Mouse (Mus musculus) ES-Bruce4 (cell line): ENCODE results near the gene Kyat3. TPM values are rescaled to one million over a fixed set of nuclear protein-coding genes. Genes with fewer than 3 reads are reported as not detected.

Experiments used
- H3K27ac ChIP-seq: 2 replicates; pipeline ENCODE4 v1.5.1; 2012; ENCODE audit warnings: low read length, inconsistent platforms; ENCODE audit not compliant: insufficient read depth
- H3K27me3 ChIP-seq: 2 replicates; pipeline ENCODE4 v1.6.1; 2012; ENCODE audit warnings: mild to moderate bottlenecking, low read length, inconsistent platforms; ENCODE audit not compliant: control insufficient read depth, poor library complexity, insufficient read depth, severe bottlenecking
- H3K36me3 ChIP-seq: 2 replicates; pipeline ENCODE4 v1.6.1; 2012; ENCODE audit warnings: inconsistent platforms, mild to moderate bottlenecking, low read length, moderate library complexity; ENCODE audit not compliant: control insufficient read depth, poor library complexity, insufficient read depth, severe bottlenecking
- H3K4me1 ChIP-seq: one replicate; pipeline ENCODE4 v1.8.1; 2011; ENCODE audit warnings: low read length; ENCODE audit not compliant: control insufficient read depth, insufficient read depth
- H3K4me3 ChIP-seq: 2 replicates; pipeline ENCODE4 v1.5.1; 2011; ENCODE audit warnings: low read depth, mild to moderate bottlenecking, low read length
- H3K9ac ChIP-seq: 2 replicates; pipeline ENCODE4 v1.6.1; 2012; ENCODE audit warnings: low read depth, mild to moderate bottlenecking, inconsistent platforms; ENCODE audit not compliant: poor library complexity, severe bottlenecking
- H3K9me3 ChIP-seq: replicated peaks from 2 replicates; pipeline ENCODE4 v1.6.1; 2012; ENCODE audit warnings: mild to moderate bottlenecking, low read length, inconsistent platforms; ENCODE audit not compliant: control insufficient read depth, poor library complexity, insufficient read depth, severe bottlenecking
- CTCF ChIP-seq: IDR thresholded peaks from one replicate; pipeline ENCODE4 v1.8.1; 2011; ENCODE audit warnings: low read depth, low read length
- EP300 ChIP-seq: IDR thresholded peaks from 2 replicates; pipeline ENCODE4 v1.6.1; 2011; ENCODE audit warnings: low read depth, low read length; ENCODE audit not compliant: insufficient read depth
- POLR2A ChIP-seq: IDR thresholded peaks from one replicate; pipeline ENCODE4 v1.8.1; 2011; ENCODE audit warnings: low read length; ENCODE audit not compliant: insufficient read depth
- polyA plus RNA-seq: library from polyadenylated mRNA; stranded (reverse); fragments of >200 nt; gene quantifications from 2 replicates; pipeline ENCODE4 v1.2.4, GENCODE M21; 2011; ENCODE audit warnings: low read depth; ENCODE audit not compliant: missing spikeins, insufficient read depth, insufficient read length

The Kyat3 gene
- polyA plus RNA-seq, result 7.9 and 14.4 TPM in 2 replicates

GRCm38 (mm10) chr3:142700442-142701322 lies at the start of gene Kyat3:
Kyat3 (plus strand) TSS chr3:142701051.
- H3K36me3 ChIP-seq, result no peaks in the 10 kb centered on the region
- peak within 1 kb of the TSS; percentile 65 for H3K4me3 ChIP-seq
- no peaks in the 10 kb centered on the region for H3K27me3 ChIP-seq
- no peaks in the 10 kb centered on the region for H3K9me3 ChIP-seq
- H3K27ac ChIP-seq, result no peak within 1 kb of the TSS
- H3K9ac ChIP-seq, result peak within 1 kb of the TSS; percentile 50
- no peaks in the 10 kb centered on the region for H3K4me1 ChIP-seq
- TF ChIP-seq CTCF (peak; percentile 38), POLR2A (peak; percentile 28), EP300 (0 out of 2 replicates have a peak, but pooled peaks have one; percentile 50)

DNA sequence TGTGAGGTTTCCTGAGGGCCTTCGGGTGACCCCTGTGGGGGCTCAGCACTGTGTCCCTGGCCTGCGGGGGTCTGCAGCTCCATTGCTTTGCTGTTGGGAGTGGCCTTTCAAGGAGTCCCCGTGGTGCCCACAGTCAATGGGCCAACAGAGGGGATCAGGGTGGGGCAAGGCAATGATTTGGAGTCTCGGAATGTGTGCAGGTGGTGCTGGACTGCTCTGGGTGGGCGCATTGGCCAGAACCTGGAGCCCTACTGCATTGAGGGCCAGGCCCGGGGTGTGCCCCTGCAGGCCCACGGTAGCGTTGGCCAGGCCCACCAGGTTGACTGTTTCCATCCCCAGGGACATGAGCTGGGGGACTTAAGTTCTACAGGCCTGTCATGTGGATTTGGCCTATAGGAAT lies 36.1 kb upstream of the Kyat3 start:
- no peaks in the 10 kb centered on the region for H3K9me3 ChIP-seq
- no peak overlapping the region for H3K9ac ChIP-seq
- H3K4me3 ChIP-seq, result no peak overlapping the region
- H3K36me3 ChIP-seq, result no peaks in the 10 kb centered on the region
- no peak for TF ChIP-seq EP300
- no peak for TF ChIP-seq POLR2A
- TF ChIP-seq CTCF, result no peak
- H3K27me3 ChIP-seq, result no peaks in the 10 kb centered on the region
- no peaks in the 10 kb centered on the region for H3K4me1 ChIP-seq
- H3K27ac ChIP-seq, result no peak overlapping the region

DNA sequence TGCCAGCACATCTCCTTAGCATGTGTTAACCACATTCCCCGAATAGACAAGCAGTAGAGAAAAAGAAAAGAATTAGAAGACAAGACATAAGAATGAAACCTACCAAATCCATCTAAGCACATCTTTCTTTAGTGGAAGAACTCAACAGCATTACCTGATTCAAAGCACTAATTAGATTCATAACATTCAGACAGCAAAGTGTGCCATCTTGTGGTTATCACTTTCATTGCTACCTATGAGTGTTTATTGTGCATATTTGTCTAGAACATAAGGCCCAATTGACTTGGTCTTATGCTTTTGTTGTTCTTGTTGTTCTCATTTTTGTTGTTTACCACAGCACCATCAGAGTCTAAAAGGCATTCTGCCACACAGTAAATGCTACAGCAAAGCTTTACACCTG lies 26.2 kb upstream of the Kyat3 start:
- Histone ChIP-seq H3K27ac (no peak overlapping the region), H3K27me3 (no peaks in the 10 kb centered on the region), H3K9ac (no peak overlapping the region), H3K4me3 (no peak overlapping the region), H3K36me3 (no peaks in the 10 kb centered on the region), H3K9me3 (peaks cover 8% of the 10 kb centered on the region), H3K4me1 (no peaks in the 10 kb centered on the region)
- TF ChIP-seq EP300 (no peak), CTCF (no peak)

DNA sequence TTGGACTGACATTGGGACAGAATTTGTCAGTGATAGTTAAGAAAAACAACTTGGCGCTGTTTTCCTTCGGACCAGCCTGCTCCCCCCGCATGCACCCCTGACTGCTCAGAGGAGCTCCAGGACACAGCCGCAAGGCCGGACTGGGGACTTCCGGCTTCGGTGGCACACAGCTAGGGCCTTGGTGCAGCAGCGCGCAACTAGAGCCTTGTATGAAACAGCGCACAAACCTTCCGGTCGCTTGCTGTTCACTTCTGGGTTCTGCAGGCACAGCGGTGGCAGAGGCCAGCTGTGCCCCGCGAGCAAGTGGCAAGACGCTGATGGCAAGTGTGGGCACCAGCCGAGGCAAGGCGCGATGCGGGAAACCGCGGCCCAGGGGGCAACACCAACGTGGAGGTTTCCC lies 12.9 kb upstream of the Kyat3 start:
- H3K27ac ChIP-seq, result no peak overlapping the region
- H3K4me1 ChIP-seq, result no peaks in the 10 kb centered on the region
- peaks cover 12% of the 10 kb centered on the region for H3K9me3 ChIP-seq
- H3K4me3 ChIP-seq, result peak overlapping the region; percentile 60
- no peaks in the 10 kb centered on the region for H3K27me3 ChIP-seq
- H3K9ac ChIP-seq, result peak overlapping the region; percentile 19
- TF ChIP-seq EP300 (no peak), POLR2A (no peak), CTCF (no peak)
- H3K36me3 ChIP-seq, result no peaks in the 10 kb centered on the region

DNA sequence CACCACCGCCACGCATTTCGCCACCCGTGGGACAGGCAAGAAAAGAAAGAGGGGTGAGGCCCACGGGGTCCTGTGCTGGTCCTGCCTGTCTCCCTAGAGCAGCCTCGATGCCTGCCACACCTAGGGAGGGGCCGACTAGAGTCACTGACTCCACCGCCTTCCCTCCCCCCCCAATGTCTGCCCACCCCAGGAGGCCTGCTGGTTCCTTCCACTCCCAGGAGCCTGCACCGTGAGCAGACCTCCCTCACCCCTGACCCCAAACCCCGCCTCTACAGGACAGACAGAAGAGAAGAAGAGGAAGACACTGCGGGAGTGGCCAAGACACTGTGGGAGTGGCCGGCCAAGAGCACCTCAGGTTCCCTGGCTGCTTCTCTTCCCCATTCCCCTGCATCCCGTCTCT lies 12.5 kb upstream of the Kyat3 start:
- no peak overlapping the region for H3K27ac ChIP-seq
- no peaks in the 10 kb centered on the region for H3K4me1 ChIP-seq
- peaks cover 14% of the 10 kb centered on the region for H3K9me3 ChIP-seq
- H3K4me3 ChIP-seq, result peak overlapping the region; percentile 60
- no peaks in the 10 kb centered on the region for H3K27me3 ChIP-seq
- peak overlapping the region; percentile 19 for H3K9ac ChIP-seq
- TF ChIP-seq POLR2A (no peak), EP300 (no peak), CTCF (no peak)
- H3K36me3 ChIP-seq, result no peaks in the 10 kb centered on the region

DNA sequence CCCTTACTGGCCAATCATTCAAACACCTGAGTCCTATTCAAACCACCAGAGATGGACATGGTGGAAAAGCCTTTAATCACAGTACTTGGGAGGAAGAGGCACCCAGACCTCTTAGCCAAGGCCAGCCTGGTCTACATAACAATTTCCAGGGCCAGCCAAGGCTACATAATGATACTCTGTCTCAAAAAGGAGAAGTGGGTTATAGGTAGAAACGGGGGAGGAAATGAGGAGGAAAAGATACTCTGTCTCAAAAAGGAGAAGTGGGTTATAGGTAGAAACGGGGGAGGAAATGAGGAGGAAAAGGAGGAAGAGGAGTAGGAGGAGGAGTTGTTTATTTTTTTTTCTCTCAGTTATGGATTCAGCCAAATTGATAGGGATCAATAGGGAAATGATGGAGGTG lies 4.3 kb upstream of the Kyat3 start:
- H3K36me3 ChIP-seq, result no peaks in the 10 kb centered on the region
- no peaks in the 10 kb centered on the region for H3K4me1 ChIP-seq
- TF ChIP-seq POLR2A, result no peak
- no peak overlapping the region for H3K4me3 ChIP-seq
- H3K9ac ChIP-seq, result no peak overlapping the region
- H3K27me3 ChIP-seq, result no peaks in the 10 kb centered on the region
- H3K27ac ChIP-seq, result no peak overlapping the region
- H3K9me3 ChIP-seq, result peaks cover 10% of the 10 kb centered on the region; the same call in 1 of the 2 replicates
